Mouse (Mus musculus): ENCODE data around the gene St3gal4.
A peak's percentile ranks its signal among the peaks of the same experiment; 100 is the strongest.

Gene St3gal4

DNA sequence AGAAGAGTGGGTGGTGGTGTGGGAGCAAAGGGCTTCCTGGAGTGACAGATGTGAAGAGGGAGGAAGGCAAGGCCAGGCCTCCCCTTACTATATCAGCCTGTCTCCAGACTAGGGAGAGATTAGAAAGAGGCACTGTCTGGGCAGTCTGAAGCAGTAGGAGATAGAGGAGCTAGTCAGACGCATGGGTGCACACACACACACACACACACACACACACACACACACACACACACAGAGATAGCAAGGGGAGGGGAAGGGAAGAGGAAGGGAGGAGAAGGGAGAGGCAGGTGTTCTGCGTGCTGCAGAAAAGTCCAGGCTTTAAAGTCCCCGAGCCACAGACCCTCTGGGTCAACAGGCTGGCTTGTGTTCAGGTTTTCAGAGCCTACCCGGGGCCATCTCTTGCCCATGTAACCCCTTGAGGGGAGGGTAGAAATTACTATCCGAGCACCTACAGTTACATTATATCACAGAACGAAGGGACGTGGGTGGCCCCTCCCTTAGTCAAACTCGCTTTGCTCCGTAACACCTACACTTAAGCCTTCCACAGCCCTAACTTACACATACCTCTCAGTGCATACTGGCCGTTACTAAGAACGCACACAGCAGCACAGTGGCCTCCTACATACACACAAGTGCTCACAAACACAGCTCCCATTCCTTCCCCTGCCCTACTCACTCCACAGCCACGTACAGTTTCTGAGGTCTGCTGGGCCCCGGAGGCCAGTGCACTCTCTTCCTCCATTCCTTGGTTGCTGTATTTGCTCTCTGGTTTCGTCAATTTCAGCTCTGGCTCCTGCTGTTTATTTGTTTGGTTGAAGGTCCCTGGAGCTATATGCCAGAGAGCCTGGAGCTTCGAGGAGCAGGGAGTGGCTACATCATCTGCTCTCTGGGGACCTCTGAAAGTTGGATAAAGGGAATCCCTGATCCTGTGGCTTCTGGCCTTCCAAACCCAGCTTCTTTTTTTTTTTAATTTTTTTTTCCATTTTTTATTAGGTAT is 12.9 kb downstream of the St3gal4 start:
- no peak for DNase-seq

DNA sequence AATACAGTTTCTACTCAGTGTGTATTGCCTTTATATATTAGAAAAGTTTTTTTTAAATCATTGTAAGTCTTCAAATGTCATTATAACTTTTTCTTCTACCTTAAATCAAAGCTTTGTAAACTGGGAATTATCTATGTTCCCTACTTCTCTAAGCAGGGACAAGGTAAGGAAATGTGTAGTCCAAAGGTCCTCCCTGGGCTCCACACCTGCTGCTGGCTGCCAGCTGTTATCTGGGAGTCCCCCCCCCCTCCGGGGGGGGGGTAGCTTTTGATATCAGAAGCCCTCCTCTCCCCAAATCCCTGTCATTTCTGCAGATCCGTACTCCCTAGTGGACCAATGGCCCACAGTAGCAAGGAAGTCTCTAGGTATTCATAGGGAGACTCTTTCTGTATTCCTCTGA is 13.6 kb downstream of the St3gal4 start:
- DNase-seq, result no peak

DNA sequence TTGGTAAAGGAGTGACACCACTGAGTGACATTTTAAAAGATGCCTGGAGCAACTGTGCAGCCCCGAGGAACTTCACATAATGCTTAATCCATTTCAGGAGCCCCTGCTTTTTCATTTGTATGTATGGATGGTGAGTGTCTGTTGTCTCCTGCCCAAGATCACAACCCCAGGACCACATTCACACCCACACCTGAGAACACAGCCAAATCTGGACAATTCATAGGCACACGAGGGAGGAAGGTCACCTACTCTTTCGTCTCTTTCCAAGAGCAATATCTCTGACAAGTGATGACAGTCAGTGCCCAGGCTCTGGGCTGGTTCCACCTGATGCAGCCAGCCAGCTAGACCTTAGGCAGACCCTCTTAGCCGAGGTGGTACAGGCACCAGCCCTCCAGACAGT is 14.4 kb downstream of the St3gal4 start:
- no peak for DNase-seq

DNA sequence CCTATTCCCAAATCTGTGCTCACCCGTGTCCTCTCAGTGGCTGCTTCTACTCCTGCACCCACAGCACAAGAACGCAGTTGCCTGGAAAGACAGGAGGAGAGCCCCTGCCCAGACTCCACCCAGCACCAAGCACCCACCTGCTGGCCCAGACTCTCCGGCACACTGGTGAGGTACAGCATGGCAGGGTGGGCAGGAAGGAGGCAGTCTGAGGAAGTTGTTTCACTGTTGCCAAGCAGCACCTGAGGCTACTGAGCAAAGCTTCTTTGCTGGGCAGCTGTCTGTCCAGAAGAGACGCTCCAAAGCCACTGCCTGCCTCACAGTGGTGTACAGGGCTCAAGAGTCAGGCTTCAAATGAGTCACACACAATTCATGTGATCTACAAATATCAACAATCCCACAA is 20.3 kb downstream of the St3gal4 start:
- DNase-seq, result no peak

DNA sequence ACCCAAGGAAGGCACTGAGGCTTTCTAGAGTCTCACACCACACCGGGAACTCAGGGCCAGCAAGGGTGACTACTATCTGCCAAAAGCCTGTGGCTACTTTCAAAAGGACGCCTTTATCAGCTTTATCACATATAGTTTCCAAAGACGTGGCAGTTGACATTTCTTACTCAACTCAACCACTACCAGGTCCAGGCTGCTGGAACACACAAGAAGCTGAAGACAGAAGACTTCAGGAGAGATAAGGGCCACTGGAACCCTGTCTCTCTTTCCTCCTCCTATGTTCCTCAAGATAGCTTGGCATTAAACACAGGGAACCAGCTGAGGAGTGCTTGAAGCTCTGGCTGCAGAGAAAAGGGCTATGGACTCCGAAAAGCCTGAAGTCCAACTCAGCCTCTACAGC is 21.2 kb downstream of the St3gal4 start:
- no peak for DNase-seq

DNA sequence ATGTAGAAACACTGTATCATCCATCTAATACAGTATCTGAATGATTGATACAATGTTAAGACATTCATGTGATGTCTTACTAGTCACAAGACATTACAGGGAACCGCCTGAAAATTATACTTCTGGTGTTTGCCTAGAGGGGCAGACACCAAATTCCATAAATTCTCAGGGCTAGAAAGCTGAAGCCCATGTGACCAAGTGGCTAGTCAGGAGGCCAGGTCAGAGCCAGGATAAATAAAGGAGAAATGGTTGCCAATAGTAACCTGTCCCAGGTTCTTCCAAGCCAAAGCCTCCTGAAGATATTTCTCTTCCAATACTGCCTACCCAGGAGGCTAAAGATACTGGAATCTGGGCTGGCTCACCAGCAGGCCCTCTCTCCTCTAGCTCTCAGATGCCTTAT is 23.3 kb downstream of the St3gal4 start:
- DNase-seq, result no peak

DNA sequence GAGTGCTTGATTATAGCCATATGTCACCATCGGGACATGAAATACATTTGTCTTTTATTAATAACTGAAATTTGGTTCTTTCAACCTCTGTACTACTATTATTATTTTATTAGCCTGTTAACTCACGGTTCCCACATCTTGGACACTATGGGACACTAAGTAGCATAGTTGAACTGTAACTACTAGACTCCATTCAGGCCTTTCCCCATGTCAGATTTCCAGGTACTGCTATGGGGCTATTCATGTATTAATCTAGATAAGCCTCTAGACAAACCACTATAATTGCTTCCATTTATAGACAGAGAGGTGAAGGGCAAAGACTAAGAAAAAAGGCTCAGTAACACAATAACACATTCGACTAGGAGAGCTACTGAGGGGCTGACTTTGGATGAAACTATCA is 25.7 kb downstream of the St3gal4 start:
- no peak for DNase-seq

DNA sequence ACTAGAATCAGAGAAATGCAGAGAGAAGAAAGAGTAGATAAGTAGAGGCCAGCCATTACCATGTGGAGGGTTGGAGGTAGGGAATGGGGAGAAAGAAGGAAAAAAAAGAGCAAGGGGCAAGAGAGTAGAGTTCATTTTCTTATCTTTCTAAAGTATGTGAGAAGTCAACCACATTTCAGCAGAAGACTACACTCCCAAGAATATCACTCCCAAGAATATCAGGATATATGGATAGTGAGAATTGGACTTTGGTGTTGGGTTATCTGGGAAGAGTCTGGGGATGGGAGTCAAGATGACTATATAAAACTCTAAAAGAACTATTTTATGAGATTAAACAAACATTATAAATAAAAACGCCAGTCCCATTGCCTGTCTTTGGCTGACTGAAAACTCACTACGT is 26.2 kb downstream of the St3gal4 start:
- no peak for DNase-seq

DNA sequence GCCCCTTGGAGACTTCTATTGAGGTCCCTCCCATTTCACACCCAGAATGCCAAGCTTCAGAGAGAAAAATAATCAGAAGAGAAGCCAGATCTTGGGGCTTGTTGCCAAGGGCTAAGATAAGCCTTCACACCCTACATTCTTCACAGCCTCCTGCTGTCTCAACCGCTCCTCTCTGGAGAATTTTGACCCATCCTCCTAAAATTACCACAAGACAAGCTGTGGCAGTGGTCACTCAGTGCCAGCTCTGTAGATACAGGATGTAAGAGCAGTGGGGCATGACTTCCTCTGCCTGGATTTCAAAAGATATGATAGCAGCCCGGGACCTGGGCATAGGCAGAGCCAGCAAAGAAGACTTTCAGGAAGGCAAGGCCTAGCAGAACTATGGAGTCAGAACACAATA is 57.6 kb downstream of the St3gal4 start:
- no peak for DNase-seq

DNA sequence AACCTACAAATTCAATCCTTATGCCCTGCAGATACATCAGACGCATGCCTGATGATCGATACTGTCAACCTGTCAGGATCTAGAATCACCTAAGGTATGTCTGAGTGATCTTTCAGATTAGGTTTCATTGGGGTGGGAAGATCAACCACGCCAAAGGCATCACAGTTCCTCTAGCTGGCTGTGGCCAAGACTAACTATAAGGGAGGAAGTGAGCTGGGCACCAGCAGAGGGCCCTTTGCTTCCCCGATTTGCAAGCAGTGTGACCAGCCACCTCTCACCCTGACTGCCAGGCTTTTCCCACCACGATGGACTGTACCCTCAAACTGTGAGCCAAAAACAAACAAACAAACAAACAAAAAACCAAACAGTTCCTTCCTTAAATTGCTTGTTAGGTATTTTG is 59.2 kb downstream of the St3gal4 start:
- no peak for DNase-seq

DNA sequence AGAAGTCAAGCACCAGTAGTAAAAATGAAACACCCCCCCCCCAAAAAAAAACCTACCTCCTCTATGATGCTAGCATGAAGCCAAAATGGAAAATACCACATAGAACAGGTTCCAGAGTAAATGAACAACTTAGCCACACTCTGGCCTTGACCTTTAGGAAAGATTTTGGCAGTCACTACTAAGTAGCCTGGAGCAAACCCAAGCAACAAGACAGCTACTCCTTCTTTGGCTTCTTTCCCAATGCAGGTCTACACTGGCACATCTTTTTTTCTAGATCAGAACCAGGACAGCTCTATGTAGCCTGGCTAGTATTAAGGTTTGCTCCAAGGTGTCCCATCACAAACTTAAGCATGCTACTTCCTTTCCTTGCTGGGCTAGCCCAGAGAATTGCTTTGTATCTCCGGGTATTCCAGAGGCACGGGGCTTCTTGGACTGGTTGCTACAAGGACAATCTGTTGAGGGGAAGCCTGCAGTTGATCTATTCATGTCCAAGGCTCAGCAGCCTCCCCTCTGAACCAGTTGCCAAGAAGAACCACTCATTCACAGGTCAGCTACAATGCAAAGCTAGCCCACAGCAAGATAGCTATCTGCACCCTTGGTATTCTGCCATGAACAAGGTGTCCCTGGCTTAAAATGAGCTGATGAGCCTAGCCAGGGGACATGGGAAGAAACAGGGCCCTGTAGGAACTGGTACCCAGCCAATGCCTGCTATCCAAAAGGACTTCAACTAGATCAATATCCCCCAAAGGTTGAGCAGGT is 60.3 kb downstream of the St3gal4 start:
- DNase-seq, result no peak

DNA sequence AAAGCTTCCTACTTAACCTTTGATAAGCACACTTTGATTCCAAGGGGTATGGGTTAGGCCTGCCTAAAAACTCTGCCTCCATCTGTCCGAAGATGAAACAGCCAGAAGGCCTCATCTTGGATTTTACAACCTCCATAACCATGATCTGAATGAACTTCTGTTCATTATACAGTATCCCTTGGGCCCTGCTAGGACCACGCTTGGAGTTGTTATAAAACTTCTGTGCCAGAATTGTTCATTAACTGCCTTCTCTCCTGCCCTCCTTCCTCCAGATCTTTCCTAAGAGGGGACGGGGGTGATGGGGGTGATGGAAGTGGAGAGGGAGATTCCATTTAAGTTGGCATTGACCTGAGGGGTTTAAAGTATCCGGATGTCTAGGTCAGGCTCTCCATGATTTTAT is 60.9 kb downstream of the St3gal4 start:
- no peak for DNase-seq

DNA sequence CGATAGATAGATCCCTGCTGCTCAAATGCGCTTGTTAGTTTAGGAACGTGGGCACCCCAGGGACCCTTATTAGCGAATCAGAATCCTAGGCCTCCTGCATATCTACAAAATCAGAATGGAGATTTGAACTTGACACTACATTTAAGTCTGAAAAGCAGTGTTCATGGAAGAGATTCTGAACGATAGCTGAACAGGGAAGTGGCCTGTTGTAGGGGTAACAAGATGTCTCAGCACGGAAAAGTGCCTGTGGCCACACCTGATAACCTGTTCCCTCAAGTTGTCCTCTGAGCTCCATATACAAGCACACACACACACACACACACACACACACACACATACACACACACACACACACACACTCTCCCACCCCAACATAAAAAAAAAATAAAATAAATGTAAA is 61.4 kb downstream of the St3gal4 start:
- DNase-seq, result no peak

DNA sequence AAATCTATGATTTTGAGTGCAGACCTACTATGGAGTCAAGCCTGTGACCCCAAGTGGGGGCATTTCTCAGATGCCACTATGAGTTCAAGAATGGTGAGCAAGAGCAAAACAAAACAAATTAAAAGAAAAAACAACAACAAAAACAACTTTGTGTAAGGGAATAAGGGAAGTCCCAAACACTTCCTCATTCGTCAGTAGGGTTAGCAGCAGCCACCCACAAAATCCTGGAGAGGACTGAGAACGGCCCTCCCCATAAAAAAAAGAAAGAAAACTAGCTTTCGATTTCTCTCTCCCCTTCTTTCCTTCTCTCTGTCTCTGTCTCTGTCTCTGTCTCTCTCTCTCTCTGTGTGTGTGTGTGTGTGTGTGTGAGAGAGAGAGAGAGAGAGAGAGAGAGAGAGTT is 62.5 kb downstream of the St3gal4 start:
- no peak for DNase-seq

DNA sequence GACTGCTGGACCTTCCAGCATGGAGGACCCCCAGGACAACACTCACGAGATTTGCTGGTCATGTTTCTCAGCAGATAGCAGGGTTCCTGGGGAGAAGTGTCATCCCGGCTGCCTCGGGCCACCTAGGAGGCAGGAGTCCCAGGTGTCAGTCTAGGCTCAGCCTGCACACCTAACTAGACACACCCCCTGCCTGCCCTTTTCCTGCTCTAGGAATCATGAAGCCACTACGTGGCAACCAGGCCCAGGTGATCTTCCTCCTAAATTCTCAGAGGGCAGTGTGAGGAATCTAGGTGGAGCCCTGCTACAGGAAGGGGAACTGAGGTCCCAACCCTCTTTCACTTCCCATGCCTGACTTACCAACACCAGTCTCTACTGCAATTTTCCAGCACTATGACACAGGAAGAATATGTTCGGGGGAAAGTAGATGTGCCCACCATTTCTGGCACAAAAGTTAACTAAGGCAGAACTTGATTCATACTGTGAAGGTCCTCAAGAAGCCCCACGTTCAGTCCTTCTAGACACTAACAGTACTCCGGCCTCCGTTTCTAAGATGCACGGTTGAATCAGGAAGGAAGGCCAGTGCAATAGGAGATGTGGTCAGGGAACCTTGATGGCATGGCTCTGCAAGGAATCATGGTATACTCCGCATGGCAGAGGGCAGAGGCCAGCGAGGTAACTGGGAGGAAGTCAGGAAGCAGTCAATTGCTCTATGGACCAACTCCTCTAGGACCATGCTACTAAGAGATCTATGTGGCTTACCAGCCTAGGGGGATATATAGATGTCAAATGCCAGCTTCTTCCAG is 63.3 kb downstream of the St3gal4 start:
- no peak for DNase-seq

DNA sequence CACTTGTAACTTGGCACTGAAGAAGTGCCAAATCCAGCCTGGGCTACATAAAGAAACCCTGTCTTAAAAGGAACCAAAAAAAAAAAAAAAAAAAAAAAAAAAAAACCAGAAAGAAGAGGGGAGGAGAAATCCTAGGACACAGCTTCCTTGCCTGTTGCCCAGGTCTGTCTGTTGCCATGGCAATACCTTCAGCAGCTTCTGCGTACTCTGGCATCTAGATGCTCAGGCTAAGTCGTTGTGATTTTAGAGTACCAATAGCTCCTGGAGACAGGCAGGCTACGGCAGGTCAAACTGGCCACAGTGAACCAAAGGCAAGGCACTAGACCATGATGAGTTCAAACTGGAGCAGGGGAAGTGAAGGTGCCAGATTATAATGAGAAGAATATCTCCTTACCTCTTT is 65.4 kb downstream of the St3gal4 start:
- no peak for DNase-seq

DNA sequence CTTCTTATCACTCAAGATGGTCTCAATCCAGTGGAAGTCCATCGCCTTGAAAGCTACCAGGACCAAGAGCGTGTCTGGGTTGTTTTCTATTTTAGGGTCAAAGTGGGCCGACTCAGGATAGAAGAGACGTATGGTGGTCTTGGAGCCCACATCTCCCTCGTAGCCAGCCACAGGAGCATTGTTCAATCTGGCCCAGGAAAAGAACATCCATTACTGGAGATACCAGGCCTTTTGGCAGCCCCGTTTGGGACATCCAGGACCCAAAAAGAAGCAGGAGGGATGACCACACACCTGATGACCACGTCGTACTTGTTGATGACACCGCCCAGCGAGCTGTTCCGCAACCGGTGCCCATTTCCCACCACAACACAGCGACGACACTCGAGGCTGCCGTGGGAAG is 66.0 kb downstream of the St3gal4 start:
- no peak for DNase-seq

DNA sequence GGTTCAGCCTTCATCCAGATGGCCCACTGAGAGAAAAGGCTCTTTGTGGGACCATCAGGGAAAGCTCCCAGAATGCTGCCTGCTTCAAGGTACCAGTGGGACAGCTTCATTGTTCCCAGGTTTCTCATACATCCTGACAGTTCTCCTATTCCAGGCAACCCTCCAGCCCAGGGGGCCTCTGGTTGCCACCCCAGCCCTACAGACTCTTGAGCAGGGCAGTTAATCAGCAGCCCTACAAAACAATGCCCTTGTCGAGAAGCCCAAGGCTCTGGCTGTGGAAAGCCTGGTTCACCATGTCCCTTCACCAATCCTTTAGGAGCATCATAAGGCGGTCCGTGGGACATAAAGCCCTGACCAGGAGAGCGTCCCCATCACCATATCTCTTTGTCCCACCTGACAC is 66.4 kb downstream of the St3gal4 start:
- DNase-seq, result no peak

DNA sequence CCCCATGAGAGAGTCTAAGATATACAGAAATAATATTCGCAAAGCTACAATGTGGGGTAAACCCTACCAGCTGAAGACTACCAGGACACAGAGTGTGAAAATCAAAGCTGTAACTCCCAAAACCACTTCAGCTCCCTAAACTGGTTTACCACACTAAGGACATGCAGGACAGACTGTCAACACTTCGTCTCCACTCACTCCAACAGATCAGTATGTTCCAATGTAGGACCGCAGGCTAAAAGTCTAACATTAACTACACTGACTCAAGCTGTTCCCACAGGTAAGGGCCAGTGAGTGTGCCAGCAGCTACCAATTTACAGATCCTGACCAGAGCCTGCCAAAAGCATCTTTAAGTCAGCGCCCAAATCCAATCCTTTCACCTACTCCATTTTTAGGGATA is 67.4 kb downstream of the St3gal4 start:
- DNase-seq, result no peak

DNA sequence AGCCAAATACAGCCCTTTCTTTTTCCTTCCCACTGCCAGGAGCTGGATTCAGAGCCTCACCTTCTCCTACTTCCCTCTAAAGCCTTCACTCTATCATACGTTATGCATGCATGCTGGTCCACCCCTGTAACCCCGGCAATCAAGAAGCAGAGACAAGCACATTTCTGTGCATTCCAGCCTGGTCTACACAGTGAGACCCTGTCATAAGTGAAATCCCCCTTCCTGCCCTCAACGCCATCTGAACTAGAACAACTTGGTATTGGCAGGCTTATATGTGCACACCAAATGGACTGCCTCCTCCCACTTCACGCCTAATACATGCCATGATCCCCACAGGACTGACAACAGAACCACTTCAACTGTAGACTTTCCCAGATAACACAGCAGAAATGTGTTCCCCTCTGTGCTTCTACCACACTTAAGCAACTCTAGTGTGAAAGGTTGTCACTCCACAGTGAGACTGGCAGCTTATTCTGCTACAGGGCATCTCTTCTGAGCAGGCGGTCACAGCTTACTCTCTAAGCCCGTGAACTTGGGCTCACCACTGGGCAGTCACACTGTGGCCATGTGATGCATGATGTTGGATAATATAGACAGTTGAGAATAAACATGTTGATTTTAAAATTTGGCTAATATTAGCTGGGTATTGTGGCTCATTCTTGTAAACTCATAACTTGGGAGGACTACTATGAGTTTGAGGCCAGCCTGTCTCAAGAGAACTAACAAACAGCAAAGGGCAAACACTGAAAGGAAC is 68.2 kb downstream of the St3gal4 start:
- peak; percentile 0 for DNase-seq

DNA sequence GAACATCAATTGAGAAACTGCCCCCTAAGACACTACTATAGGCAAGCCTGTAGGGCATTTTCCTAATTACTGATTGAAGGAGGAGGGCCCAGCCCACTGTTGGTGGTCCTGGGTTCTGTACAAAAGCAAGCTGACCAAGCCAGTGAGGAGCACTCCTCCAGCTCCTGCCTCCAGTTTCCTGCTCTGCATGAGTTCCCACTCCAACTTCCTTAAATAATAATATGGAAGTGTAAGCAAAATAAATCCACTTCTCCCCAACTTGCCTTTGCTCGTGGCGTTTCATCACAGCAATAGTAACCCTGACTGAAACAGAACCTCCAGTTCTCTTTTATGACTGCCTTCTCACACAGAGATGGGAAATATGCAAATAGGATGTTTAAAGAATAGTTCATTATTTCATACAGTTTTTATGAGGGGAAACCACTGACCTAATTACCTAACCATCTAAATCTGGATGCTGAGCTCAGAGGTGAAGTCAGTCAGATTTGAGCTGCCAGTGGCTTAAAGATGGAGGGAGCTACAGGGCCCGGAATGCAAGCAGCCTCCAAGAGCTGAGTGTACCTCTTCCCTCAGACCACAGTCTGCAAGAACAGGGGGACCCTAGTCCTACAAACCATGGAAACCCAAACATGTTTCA is 69.1 kb downstream of the St3gal4 start:
- DNase-seq, result peak; percentile 0

DNA sequence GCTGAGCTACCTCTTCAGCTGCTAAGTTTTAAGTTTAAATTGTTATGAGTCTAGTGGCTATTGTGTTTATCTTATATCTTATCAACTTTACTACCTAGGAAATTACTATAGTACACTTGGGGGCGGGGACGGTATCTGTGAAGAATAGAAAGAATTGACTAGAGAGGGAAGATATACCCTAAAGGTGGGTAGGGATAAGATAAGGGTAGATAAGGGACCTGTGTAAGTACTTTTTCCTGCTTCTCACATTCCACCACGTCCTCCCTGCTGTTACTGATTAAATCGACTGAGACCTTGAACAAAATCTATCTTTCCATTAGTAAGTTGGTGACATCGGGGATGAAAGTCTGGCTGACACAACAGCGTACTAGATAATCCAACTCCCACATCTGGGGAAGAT is 70.6 kb downstream of the St3gal4 start:
- no peak for DNase-seq

Data from right cerebral cortex, adult 18-20 months (tissue).